Mouse (Mus musculus) embryonic facial prominence, embryonic 10.5 days (tissue): ENCODE measurements around the gene Lhx4. TPM values are rescaled to one million over a fixed set of nuclear protein-coding genes. Genes with fewer than 3 reads are reported as not detected.

ENCODE experiments used
- DNase-seq: peaks from one replicate; pipeline ENCODE4 v3.0.0-alpha.2; 2017; ENCODE audit warnings: low spot score
- H3K27ac ChIP-seq: fragments of 300-500 bp; sonication (generic); replicated peaks from 2 replicates; pipeline ENCODE4 v1.5.1; 2016; ENCODE audit warnings: mild to moderate bottlenecking
- H3K27me3 ChIP-seq: fragments of 300-500 bp; sonication (generic); replicated peaks from 2 replicates; pipeline ENCODE4 v1.6.1; 2016; ENCODE audit warnings: low read depth, mild to moderate bottlenecking; ENCODE audit not compliant: poor library complexity, severe bottlenecking
- H3K36me3 ChIP-seq: fragments of 300-500 bp; sonication (generic); replicated peaks from 2 replicates; pipeline ENCODE4 v1.6.1; 2016; ENCODE audit warnings: mild to moderate bottlenecking, moderate library complexity
- H3K4me1 ChIP-seq: fragments of 300-500 bp; sonication (generic); 2 replicates; pipeline ENCODE4 v1.6.1; 2016
- H3K4me3 ChIP-seq: fragments of 300-500 bp; sonication (generic); 2 replicates; pipeline ENCODE4 v1.5.1; 2016; ENCODE audit warnings: mild to moderate bottlenecking, moderate library complexity
- H3K9me3 ChIP-seq: fragments of 300-500 bp; sonication (generic); 2 replicates; pipeline ENCODE4 v1.6.1; 2016; ENCODE audit warnings: mild to moderate bottlenecking
- WGBS: fragments of 180-500 bp; shearing (Covaris S2); methylation state at CpG from one replicate; pipeline ENCODE4 v1.1.7; 2016; 5-methylcytosine and 5-hydroxymethylcytosine counted together
- polyA plus RNA-seq: library from polyadenylated mRNA; unstranded; fragments of >200 nt; fragmentation: Nextera tagmentation; extraction: Ambion mirVana; gene quantifications from 2 replicates; pipeline ENCODE4 v1.2.1, GENCODE M21; 2016

Lhx4 gene
- polyA plus RNA-seq, 1 experiment from 2014 or later = 1.1 TPM

GRCm38 (mm10) chr1:155718851-155719250 lies 32.6 kb downstream of the Lhx4 start:
- H3K4me1 ChIP-seq = peaks cover 7% of the 10 kb centered on the region
- 87% methylated on average over 3 of the region's 3 CpGs for WGBS
- no peak overlapping the region for H3K27ac ChIP-seq
- peaks cover 44% of the 10 kb centered on the region for H3K27me3 ChIP-seq
- no peak for DNase-seq
- H3K9me3 ChIP-seq = no peaks in the 10 kb centered on the region
- H3K4me3 ChIP-seq = no peak overlapping the region
- no peaks in the 10 kb centered on the region for H3K36me3 ChIP-seq

DNA sequence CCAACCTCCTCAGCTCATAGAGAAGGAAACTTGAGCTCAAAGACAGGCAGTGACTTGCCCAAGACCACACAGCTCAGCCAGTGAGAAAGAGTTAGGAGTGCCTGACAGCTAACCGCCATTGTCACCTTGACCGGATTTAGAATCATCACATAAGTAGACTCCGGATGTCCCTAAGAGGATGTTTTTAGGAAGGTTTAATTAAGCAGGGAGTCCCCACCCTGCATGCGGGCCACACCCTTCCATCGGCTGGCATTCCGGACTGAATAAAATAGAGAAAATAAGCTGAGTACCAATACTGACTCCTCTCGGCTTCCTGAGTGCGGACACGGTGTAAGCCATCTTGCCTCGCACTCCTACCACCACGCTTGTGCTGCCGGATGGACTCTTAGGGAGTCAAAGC lies 34.2 kb downstream of the Lhx4 start:
- Histone ChIP-seq H3K4me3 (no peak overlapping the region), H3K36me3 (no peaks in the 10 kb centered on the region), H3K9me3 (no peaks in the 10 kb centered on the region), H3K27ac (no peak overlapping the region), H3K27me3 (peaks cover 35% of the 10 kb centered on the region), H3K4me1 (peaks cover 8% of the 10 kb centered on the region)
- no peak for DNase-seq
- 89% methylated on average over 12 of the region's 12 CpGs for WGBS

- no peaks in the 10 kb centered on the region for H3K36me3 ChIP-seq
- H3K9me3 ChIP-seq = no peaks in the 10 kb centered on the region
- no peak for DNase-seq
- no peak overlapping the region for H3K4me3 ChIP-seq
- H3K27me3 ChIP-seq = peaks cover 39% of the 10 kb centered on the region
- H3K4me1 ChIP-seq = peaks cover 9% of the 10 kb centered on the region
- no peak overlapping the region for H3K27ac ChIP-seq
Observed at GRCm38 (mm10) chr1:155715366-155715765, 36.1 kb downstream of the Lhx4 start.

- peaks cover 28% of the 10 kb centered on the region for H3K27me3 ChIP-seq
- WGBS = 57% methylated on average over 2 of the region's 2 CpGs
- H3K4me1 ChIP-seq = peaks cover 9% of the 10 kb centered on the region
- H3K9me3 ChIP-seq = no peaks in the 10 kb centered on the region
- no peak overlapping the region for H3K4me3 ChIP-seq
- no peaks in the 10 kb centered on the region for H3K36me3 ChIP-seq
- DNase-seq = no peak
- no peak overlapping the region for H3K27ac ChIP-seq
Observed at GRCm38 (mm10) chr1:155713306-155713705, 38.2 kb downstream of the Lhx4 start.

GRCm38 (mm10) chr1:155704182-155704581 lies 47.3 kb downstream of the Lhx4 start:
- Histone ChIP-seq H3K27ac (no peak overlapping the region; the same call in 1 of the 2 replicates), H3K9me3 (no peaks in the 10 kb centered on the region), H3K27me3 (no peaks in the 10 kb centered on the region), H3K36me3 (no peaks in the 10 kb centered on the region), H3K4me3 (no peak overlapping the region), H3K4me1 (no peaks in the 10 kb centered on the region)
- no peak for DNase-seq
- 65% methylated on average over 5 of the region's 5 CpGs for WGBS

GRCm38 (mm10) chr1:155703191-155703680 lies 48.2 kb downstream of the Lhx4 start:
- no peaks in the 10 kb centered on the region for H3K4me1 ChIP-seq
- no peak overlapping the region for H3K4me3 ChIP-seq
- no peaks in the 10 kb centered on the region for H3K27me3 ChIP-seq
- H3K9me3 ChIP-seq = no peaks in the 10 kb centered on the region
- H3K27ac ChIP-seq = no peak overlapping the region
- 89% methylated on average over 5 of the region's 5 CpGs for WGBS
- no peaks in the 10 kb centered on the region for H3K36me3 ChIP-seq
- no peak for DNase-seq

DNA sequence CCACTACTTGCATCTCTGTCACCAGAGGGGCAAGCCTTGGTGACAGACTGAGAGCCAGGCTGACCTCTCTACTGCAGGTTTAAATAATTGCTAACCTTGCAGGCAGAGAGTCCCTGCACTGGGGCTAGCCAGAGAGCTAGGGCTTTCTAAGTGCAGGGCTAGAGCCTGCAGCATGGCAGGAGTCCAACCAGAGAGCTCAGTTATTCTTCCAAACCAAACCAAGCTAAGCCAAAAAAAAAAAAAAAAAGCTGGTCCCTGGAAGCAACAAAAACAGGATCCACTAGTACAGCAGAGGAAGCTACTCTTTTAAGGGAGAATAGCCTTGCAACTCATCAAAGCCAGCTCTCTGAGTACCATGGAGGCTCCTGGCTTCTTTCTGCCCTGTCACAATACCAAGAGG lies 50.6 kb downstream of the Lhx4 start:
- Histone ChIP-seq H3K36me3 (no peaks in the 10 kb centered on the region), H3K4me1 (no peaks in the 10 kb centered on the region), H3K9me3 (no peaks in the 10 kb centered on the region), H3K4me3 (no peak overlapping the region), H3K27ac (no peak overlapping the region), H3K27me3 (no peaks in the 10 kb centered on the region)
- no peak for DNase-seq

GRCm38 (mm10) chr1:155698373-155699159 lies 52.9 kb downstream of the Lhx4 start:
- H3K27ac ChIP-seq = no peak overlapping the region
- H3K9me3 ChIP-seq = no peaks in the 10 kb centered on the region
- no peak overlapping the region for H3K4me3 ChIP-seq
- H3K36me3 ChIP-seq = no peaks in the 10 kb centered on the region
- no peaks in the 10 kb centered on the region for H3K4me1 ChIP-seq
- no peaks in the 10 kb centered on the region for H3K27me3 ChIP-seq
- DNase-seq = no peak
- WGBS = 72% methylated on average over 17 of the region's 17 CpGs

- no peaks in the 10 kb centered on the region for H3K4me1 ChIP-seq
- no peaks in the 10 kb centered on the region for H3K27me3 ChIP-seq
- no peak overlapping the region for H3K4me3 ChIP-seq
- no peaks in the 10 kb centered on the region for H3K9me3 ChIP-seq
- no peaks in the 10 kb centered on the region for H3K36me3 ChIP-seq
- WGBS = 67% methylated on average over 5 of the region's 5 CpGs
- no peak for DNase-seq
- no peak overlapping the region for H3K27ac ChIP-seq
Observed at GRCm38 (mm10) chr1:155693443-155693842, 58.0 kb downstream of the Lhx4 start.

GRCm38 (mm10) chr1:155693026-155693425 lies 58.5 kb downstream of the Lhx4 start:
- Histone ChIP-seq H3K36me3 (no peaks in the 10 kb centered on the region), H3K27ac (no peak overlapping the region), H3K27me3 (no peaks in the 10 kb centered on the region), H3K4me1 (no peaks in the 10 kb centered on the region), H3K9me3 (no peaks in the 10 kb centered on the region), H3K4me3 (no peak overlapping the region)
- WGBS = 88% methylated on average over 11 of the region's 11 CpGs
- DNase-seq = no peak

DNA sequence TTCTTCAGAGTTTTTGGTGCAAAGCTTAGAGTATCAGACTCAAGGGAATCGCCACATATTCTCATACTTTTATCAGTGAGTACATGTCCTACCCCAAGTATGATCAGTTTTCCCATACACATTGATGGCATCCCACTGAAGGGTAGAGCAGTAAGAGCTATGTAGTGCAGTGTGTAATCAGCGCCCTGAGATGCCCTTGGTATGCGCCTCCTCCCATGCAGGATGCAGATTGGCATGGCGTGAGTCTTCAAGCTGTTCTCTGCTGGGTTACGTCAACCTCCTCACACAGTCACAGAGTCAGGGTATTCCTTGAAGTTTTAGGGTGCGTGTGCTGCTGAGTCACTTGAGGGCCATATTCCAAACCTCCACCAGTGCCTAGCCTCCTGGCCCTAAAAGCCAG lies 59.3 kb downstream of the Lhx4 start:
- no peaks in the 10 kb centered on the region for H3K36me3 ChIP-seq
- H3K4me3 ChIP-seq = no peak overlapping the region
- H3K27ac ChIP-seq = no peak overlapping the region
- 91% methylated on average over 6 of the region's 6 CpGs for WGBS
- H3K27me3 ChIP-seq = no peaks in the 10 kb centered on the region
- H3K4me1 ChIP-seq = no peaks in the 10 kb centered on the region
- DNase-seq = no peak
- H3K9me3 ChIP-seq = no peaks in the 10 kb centered on the region

GRCm38 (mm10) chr1:155689558-155689957 lies 61.9 kb downstream of the Lhx4 start:
- Histone ChIP-seq H3K9me3 (no peaks in the 10 kb centered on the region), H3K36me3 (no peaks in the 10 kb centered on the region), H3K4me3 (no peak overlapping the region), H3K27ac (no peak overlapping the region), H3K4me1 (peaks cover 2% of the 10 kb centered on the region; the same call in 1 of the 2 replicates), H3K27me3 (no peaks in the 10 kb centered on the region)
- 95% methylated on average over 5 of the region's 5 CpGs for WGBS
- no peak for DNase-seq

DNA sequence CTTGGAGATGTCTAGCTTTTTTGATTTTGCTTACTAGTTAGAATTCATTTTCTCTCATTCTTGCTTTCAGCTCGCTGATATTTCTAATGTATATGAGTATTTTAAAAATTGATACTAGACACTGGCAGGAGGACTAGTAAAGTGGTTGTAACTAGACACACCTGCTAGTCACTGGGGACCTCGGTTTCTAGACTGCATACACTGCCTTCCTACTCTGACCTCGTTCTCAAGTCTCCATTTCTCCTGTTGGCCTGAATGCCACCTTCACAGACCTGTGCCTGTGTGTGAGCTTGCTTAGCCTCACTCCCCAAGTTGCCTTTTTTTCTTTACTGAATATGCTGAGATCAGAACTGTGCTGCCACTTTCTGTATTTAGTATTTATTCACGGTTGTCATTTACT lies 62.3 kb downstream of the Lhx4 start:
- Histone ChIP-seq H3K4me1 (peaks cover 2% of the 10 kb centered on the region; the same call in 1 of the 2 replicates), H3K27ac (no peak overlapping the region), H3K9me3 (no peaks in the 10 kb centered on the region), H3K4me3 (no peak overlapping the region), H3K36me3 (no peaks in the 10 kb centered on the region), H3K27me3 (no peaks in the 10 kb centered on the region)
- 88% methylated on average over 4 of the region's 4 CpGs for WGBS
- no peak for DNase-seq
